8 mouse cellular contexts compared by ENCODE assay signal in genomic region chr11:74522487-74523209, GRCm38 (mm10).
DNase-seq lines count a peak whose midpoint lies in the region; ATAC-seq lines count a peak whose summit lies in the region.

No protein-coding gene starts in this region.

- no peaks in the 10 kb centered on the region for H3K9me3 ChIP-seq in embryonic facial prominence, embryonic 11.5 days (replicated peaks; ENCODE audit: control insufficient read depth, low read length)
- H3K9me3 ChIP-seq in heart, embryonic 15.5 days (replicated peaks) = no peaks in the 10 kb centered on the region

- peak; percentile 61 for DNase-seq in 3134 (ENCODE audit: extremely low read depth, insufficient read length, low spot score)
- peak; percentile 23 for DNase-seq in T-cell, adult 2 months (ENCODE audit: low spot score)
- DNase-seq in embryonic facial prominence, embryonic 11.5 days (ENCODE audit: low spot score) = peak; percentile 56
- peak; percentile 87 for DNase-seq in kidney, postnatal 14 days
- peak; percentile 63 for DNase-seq in lung, postnatal 10 days
- peak; percentile 60 for DNase-seq in retina, embryonic 14.5 days (ENCODE audit: low spot score)
- DNase-seq in urinary bladder, adult 18-20 months (ENCODE audit: low spot score in 2 of 2) = peak; percentile 50 to 79

- peak overlapping the region; percentile 99 for H3K4me2 ChIP-seq in embryonic facial prominence, embryonic 11.5 days (ENCODE audit: low read depth, low read length)
- peak overlapping the region; percentile 94 for H3K4me2 ChIP-seq in heart, embryonic 15.5 days

- no peaks in the 10 kb centered on the region for H3K36me3 ChIP-seq in embryonic facial prominence, embryonic 11.5 days (replicated peaks; ENCODE audit: control insufficient read depth, insufficient read depth, low read depth, low read length)
- no peaks in the 10 kb centered on the region for H3K36me3 ChIP-seq in heart, embryonic 15.5 days

- H3K9ac ChIP-seq in embryonic facial prominence, embryonic 11.5 days (replicated peaks; ENCODE audit: low read length) = peak overlapping the region; percentile 65
- H3K9ac ChIP-seq in heart, embryonic 15.5 days = peak overlapping the region; percentile 76

- peaks cover 19% of the 10 kb centered on the region for H3K27me3 ChIP-seq in embryonic facial prominence, embryonic 11.5 days (ENCODE audit: control insufficient read depth, insufficient read depth, low read length)
- H3K27me3 ChIP-seq in heart, embryonic 15.5 days = peaks cover 20% of the 10 kb centered on the region

- WGBS in embryonic facial prominence, embryonic 11.5 days = 0% methylated on average over 76 of the region's 87 CpGs
- under 1% methylated on average over 86 of the region's 87 CpGs for WGBS in heart, embryonic 15.5 days

- H3K27ac ChIP-seq in embryonic facial prominence, embryonic 11.5 days (replicated peaks; ENCODE audit: low read depth, low read length) = no peak overlapping the region
- peak overlapping the region; percentile 77 for H3K27ac ChIP-seq in heart, embryonic 15.5 days

- peak; percentile 73 for ATAC-seq in embryonic facial prominence, embryonic 11.5 days (replicated peaks; ENCODE audit: insufficient number of reproducible peaks, low FRiP score, low TSS enrichment, low read depth)
- peak; percentile 59 for ATAC-seq in heart, embryonic 15.5 days (replicated peaks; ENCODE audit: insufficient number of reproducible peaks, insufficient read depth, low FRiP score, low read depth)

- peaks cover 12% of the 10 kb centered on the region for H3K4me1 ChIP-seq in embryonic facial prominence, embryonic 11.5 days (ENCODE audit: control insufficient read depth, insufficient read depth, low read length)
- peaks cover 32% of the 10 kb centered on the region for H3K4me1 ChIP-seq in heart, embryonic 15.5 days (replicated peaks)

- peak overlapping the region; percentile 68 for H3K4me3 ChIP-seq in embryonic facial prominence, embryonic 11.5 days (ENCODE audit: low read depth, low read length)
- peak overlapping the region; percentile 67 for H3K4me3 ChIP-seq in heart, embryonic 15.5 days

Comparison
In these comparisons a context has a peak if more than half of its experiments do, and no peak if none do; other contexts are left out.
1. DNase-seq: peak in every context shown above with its lines; median percentile 87 in kidney, postnatal 14 days; 64 in urinary bladder, adult 18-20 months; 63 in lung, postnatal 10 days; 61 in 3134; 60 in retina, embryonic 14.5 days; 56 in embryonic facial prominence, embryonic 11.5 days; 23 in T-cell, adult 2 months.